Mouse (Mus musculus) erythroblast, embryonic 14.5 days (primary cell): ENCODE measurements at regions not wholly inside any gene's neighbourhood (a gene's known extent, or its start where the extent isn't known, plus 50 kb on each side); places are given as distances from the start of the nearest gene placed in this dataset.

ENCODE experiments used
- H3K27me3 ChIP-seq: 2 replicates; pipeline ENCODE4 v1.6.1; 2012; ENCODE audit warnings: inconsistent platforms; ENCODE audit not compliant: control insufficient read depth
- H3K36me3 ChIP-seq: 2 replicates; pipeline ENCODE4 v1.6.1; 2012; ENCODE audit warnings: mild to moderate bottlenecking, inconsistent platforms; ENCODE audit not compliant: control insufficient read depth
- H3K4me1 ChIP-seq: 2 replicates; pipeline ENCODE4 v1.6.1; 2012; ENCODE audit warnings: inconsistent platforms; ENCODE audit not compliant: control insufficient read depth
- H3K4me3 ChIP-seq: replicated peaks from 2 replicates; pipeline ENCODE3; 2012; ENCODE audit warnings: moderate library complexity, mild to moderate bottlenecking, inconsistent platforms
- H3K9me3 ChIP-seq: 2 replicates; pipeline ENCODE4 v1.6.1; 2012; ENCODE audit warnings: low read length, inconsistent platforms, mixed read lengths; ENCODE audit not compliant: control insufficient read depth
- GATA1 ChIP-seq: IDR thresholded peaks from 2 replicates; pipeline ENCODE4 v1.6.1; 2012; ENCODE audit warnings: low read length, inconsistent platforms, mixed read lengths
- TAL1 ChIP-seq: IDR thresholded peaks from 3 replicates; pipeline ENCODE4 v1.6.1; 2012; ENCODE audit warnings: low read length, inconsistent platforms, mixed read lengths

- Histone ChIP-seq H3K36me3 (no peaks in the 10 kb centered on the region), H3K4me1 (no peaks in the 10 kb centered on the region), H3K27me3 (no peaks in the 10 kb centered on the region), H3K9me3 (peaks cover 2% of the 10 kb centered on the region; the same call in 1 of the 2 replicates), H3K4me3 (no peak overlapping the region)
- no peak for TF ChIP-seq GATA1
- no peak for TF ChIP-seq TAL1
Measured at GRCm38 (mm10) chr14:120722546-120723112, 188.4 kb upstream of the Ipo5 start.

- Histone ChIP-seq H3K36me3 (no peaks in the 10 kb centered on the region), H3K4me3 (no peak overlapping the region), H3K9me3 (peaks cover 4% of the 10 kb centered on the region; the same call in 1 of the 2 replicates), H3K27me3 (no peaks in the 10 kb centered on the region), H3K4me1 (no peaks in the 10 kb centered on the region)
- no peak for TF ChIP-seq GATA1
- TF ChIP-seq TAL1: no peak
Measured at GRCm38 (mm10) chr14:120728107-120728506, 182.9 kb upstream of the Ipo5 start.

GRCm38 (mm10) chr14:120730226-120730625 is 180.8 kb upstream of the Ipo5 start:
- no peaks in the 10 kb centered on the region for H3K36me3 ChIP-seq
- peaks cover 6% of the 10 kb centered on the region; the same call in 1 of the 2 replicates for H3K9me3 ChIP-seq
- H3K4me1 ChIP-seq: no peaks in the 10 kb centered on the region
- TF ChIP-seq TAL1 (no peak), GATA1 (no peak)
- no peak overlapping the region for H3K4me3 ChIP-seq
- no peaks in the 10 kb centered on the region for H3K27me3 ChIP-seq

- Histone ChIP-seq H3K4me3 (no peak overlapping the region), H3K27me3 (no peaks in the 10 kb centered on the region), H3K4me1 (no peaks in the 10 kb centered on the region), H3K36me3 (no peaks in the 10 kb centered on the region), H3K9me3 (peaks cover 6% of the 10 kb centered on the region; the same call in 1 of the 2 replicates)
- TF ChIP-seq TAL1: no peak
- no peak for TF ChIP-seq GATA1
Measured at GRCm38 (mm10) chr14:120731679-120732281, 179.2 kb upstream of the Ipo5 start.

GRCm38 (mm10) chr14:120732400-120733138 is 178.5 kb upstream of the Ipo5 start:
- no peak overlapping the region for H3K4me3 ChIP-seq
- no peaks in the 10 kb centered on the region for H3K27me3 ChIP-seq
- no peaks in the 10 kb centered on the region for H3K36me3 ChIP-seq
- TF ChIP-seq TAL1: no peak
- TF ChIP-seq GATA1: no peak
- peaks cover 6% of the 10 kb centered on the region; the same call in 1 of the 2 replicates for H3K9me3 ChIP-seq
- no peaks in the 10 kb centered on the region for H3K4me1 ChIP-seq

- H3K4me1 ChIP-seq: no peaks in the 10 kb centered on the region
- no peak for TF ChIP-seq TAL1
- TF ChIP-seq GATA1: no peak
- H3K27me3 ChIP-seq: no peaks in the 10 kb centered on the region
- H3K36me3 ChIP-seq: no peaks in the 10 kb centered on the region
- no peaks in the 10 kb centered on the region for H3K9me3 ChIP-seq
- no peak overlapping the region for H3K4me3 ChIP-seq
Measured at GRCm38 (mm10) chr14:120741492-120742054, 169.5 kb upstream of the Ipo5 start.

GRCm38 (mm10) chr14:120754011-120754410 is 157.0 kb upstream of the Ipo5 start:
- H3K27me3 ChIP-seq: no peaks in the 10 kb centered on the region
- TF ChIP-seq TAL1 (no peak), GATA1 (no peak)
- no peaks in the 10 kb centered on the region for H3K36me3 ChIP-seq
- no peaks in the 10 kb centered on the region; the same call in 1 of the 2 replicates for H3K9me3 ChIP-seq
- no peaks in the 10 kb centered on the region for H3K4me1 ChIP-seq
- no peak overlapping the region for H3K4me3 ChIP-seq

GRCm38 (mm10) chr14:120755389-120755788 is 155.6 kb upstream of the Ipo5 start:
- Histone ChIP-seq H3K4me1 (no peaks in the 10 kb centered on the region), H3K36me3 (no peaks in the 10 kb centered on the region), H3K9me3 (no peaks in the 10 kb centered on the region; the same call in 1 of the 2 replicates), H3K27me3 (no peaks in the 10 kb centered on the region), H3K4me3 (no peak overlapping the region)
- TF ChIP-seq GATA1 (no peak), TAL1 (no peak)
